Mouse (Mus musculus): ENCODE measurements around the gene Car7. TPM values are rescaled to one million over a fixed set of nuclear protein-coding genes. Genes with fewer than 3 reads are reported as not detected.
A peak's percentile ranks its signal among the peaks of the same experiment; 100 is the strongest.

The Car7 gene
- 2.2 and 2.3 TPM in 2 replicates for polyA plus RNA-seq (2016; fragmentation: Nextera tagmentation; extraction: Ambion mirVana)

DNA sequence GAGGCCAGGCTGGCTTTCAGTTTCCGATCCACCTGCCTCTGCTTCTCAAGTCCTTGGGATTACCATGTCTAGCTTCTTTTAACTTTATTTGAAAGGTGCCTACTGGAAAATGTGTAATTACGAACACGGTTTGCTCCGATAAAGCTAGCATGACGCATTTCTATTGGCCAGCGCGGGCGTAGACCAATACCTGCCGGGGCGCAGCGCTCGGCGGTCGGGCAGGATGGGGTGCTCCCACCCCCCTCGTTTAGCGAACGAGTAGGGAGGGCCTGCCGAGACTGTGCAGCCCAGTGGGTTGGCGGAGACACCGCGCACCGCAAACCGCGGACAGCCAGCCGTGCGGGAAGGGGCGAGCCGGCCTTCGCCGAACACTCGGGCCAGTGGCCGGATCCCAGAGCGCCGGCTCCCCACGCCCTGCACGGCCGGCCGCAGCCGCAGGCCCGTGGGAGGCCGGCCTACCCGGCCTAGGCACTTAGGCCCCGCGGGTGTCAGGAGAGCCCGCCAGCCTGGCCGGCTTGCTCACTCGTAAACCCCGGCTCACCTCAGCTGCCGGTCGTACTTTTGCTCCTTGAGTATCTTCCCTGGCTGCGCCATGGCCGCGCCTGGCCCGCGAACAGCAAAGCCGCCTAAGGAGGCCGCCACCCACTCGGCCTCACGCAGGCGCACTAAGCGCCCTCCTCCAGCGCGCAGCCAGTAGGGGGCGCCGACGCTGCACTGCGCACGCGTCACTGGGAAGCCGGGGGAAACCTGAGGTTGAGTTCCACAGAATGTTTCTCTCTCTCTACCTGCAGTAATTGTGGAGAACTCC lies at the start of gene Car7, which contains the start of gene Nae1:
Car7 (plus strand) TSS at position 719 of the 808 bp plus-strand sequence.
Nae1 (minus strand) TSS at position 667 of the 808 bp plus-strand sequence.
- Histone ChIP-seq H3K4me1 (peaks cover 32% of the 10 kb centered on the region), H3K36me3 (peaks cover 15% of the 10 kb centered on the region), H3K9ac (peak within 1 kb of the TSS; percentile 90), H3K27me3 (replicated peaks) (peaks cover 17% of the 10 kb centered on the region), H3K4me3 (peak within 1 kb of the TSS; percentile 93), H3K4me2 (peak within 1 kb of the TSS; percentile 78), H3K9me3 (replicated peaks) (no peaks in the 10 kb centered on the region), H3K27ac (peak within 1 kb of the TSS; percentile 78)
- 1% methylated on average over 70 of the region's 70 CpGs for WGBS (ENCODE audit: insufficient replicate concordance)
- ATAC-seq = peak; percentile 97

- H3K36me3 ChIP-seq = peaks cover 15% of the 10 kb centered on the region
- peak within 1 kb of the TSS; percentile 68 for H3K9ac ChIP-seq
- H3K27ac ChIP-seq = no peak within 1 kb of the TSS
- peak within 1 kb of the TSS; percentile 60 for H3K4me3 ChIP-seq
- 0 out of 2 replicates have a peak, but pooled peaks cover 15% of the 10 kb centered on the region for H3K27me3 ChIP-seq (replicated peaks)
- peak within 1 kb of the TSS; percentile 97 for H3K4me2 ChIP-seq
- H3K9me3 ChIP-seq (replicated peaks) = no peaks in the 10 kb centered on the region
- peak; percentile 63 for ATAC-seq
- WGBS (ENCODE audit: insufficient replicate concordance) = 5% methylated on average over 63 of the region's 64 CpGs
- H3K4me1 ChIP-seq = peaks cover 12% of the 10 kb centered on the region
Measured at GRCm38 (mm10) chr8:104509061-104510006, 25.2 kb upstream of the Car7 start, which contains the start of gene Terb1. TSS of gene Terb1 (minus strand) at chr8:104509910.

- Histone ChIP-seq H3K9me3 (replicated peaks) (no peaks in the 10 kb centered on the region), H3K9ac (no peak overlapping the region), H3K4me1 (peaks cover 12% of the 10 kb centered on the region), H3K27me3 (replicated peaks) (0 out of 2 replicates have a peak, but pooled peaks cover 15% of the 10 kb centered on the region), H3K27ac (no peak overlapping the region), H3K4me2 (peak overlapping the region; percentile 97), H3K36me3 (peaks cover 20% of the 10 kb centered on the region), H3K4me3 (no peak overlapping the region)
- no peak for ATAC-seq
- 82% methylated on average over 3 of the region's 3 CpGs for WGBS (ENCODE audit: insufficient replicate concordance)
Measured at GRCm38 (mm10) chr8:104510134-104510533, 24.4 kb upstream of the Car7 start.

GRCm38 (mm10) chr8:104517872-104518271 lies 16.6 kb upstream of the Car7 start:
- no peaks in the 10 kb centered on the region for H3K27me3 ChIP-seq (replicated peaks)
- WGBS (ENCODE audit: insufficient replicate concordance) = 74% methylated on average over 5 of the region's 5 CpGs
- no peak overlapping the region for H3K27ac ChIP-seq
- no peaks in the 10 kb centered on the region for H3K4me1 ChIP-seq
- no peaks in the 10 kb centered on the region for H3K9me3 ChIP-seq (replicated peaks)
- no peak for ATAC-seq
- H3K36me3 ChIP-seq = peaks cover 74% of the 10 kb centered on the region
- no peak overlapping the region for H3K4me2 ChIP-seq
- H3K9ac ChIP-seq = no peak overlapping the region
- no peak overlapping the region for H3K4me3 ChIP-seq

GRCm38 (mm10) chr8:104529671-104530070 lies 4.8 kb upstream of the Car7 start:
- ATAC-seq = no peak
- Histone ChIP-seq H3K9ac (no peak overlapping the region), H3K9me3 (replicated peaks) (no peaks in the 10 kb centered on the region), H3K4me3 (no peak overlapping the region), H3K36me3 (peaks cover 40% of the 10 kb centered on the region), H3K27me3 (replicated peaks) (no peaks in the 10 kb centered on the region), H3K4me1 (peaks cover 18% of the 10 kb centered on the region), H3K4me2 (no peak overlapping the region), H3K27ac (no peak overlapping the region)
- WGBS (ENCODE audit: insufficient replicate concordance) = 89% methylated on average over 6 of the region's 6 CpGs

DNA sequence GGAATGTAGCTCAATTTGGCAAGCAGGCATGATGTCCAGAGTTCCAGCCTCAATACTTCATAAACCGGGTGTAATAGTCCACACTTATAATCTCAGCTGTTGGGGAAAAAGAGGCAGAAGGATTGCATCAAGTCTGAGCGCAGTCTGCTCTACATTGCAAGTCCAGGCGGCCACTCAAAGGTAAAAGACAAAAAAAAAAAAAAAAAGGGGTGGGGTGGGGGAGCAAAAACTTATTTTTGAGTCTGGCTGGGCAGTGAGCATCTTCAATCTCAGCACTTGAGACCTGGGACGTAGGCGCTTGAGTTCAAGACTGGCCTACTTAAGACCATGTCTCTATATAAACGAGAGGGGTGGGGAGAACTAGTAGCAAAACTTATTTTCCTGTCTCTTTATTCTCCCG lies 938 bp upstream of the Car7 start:
- H3K4me1 ChIP-seq = peaks cover 32% of the 10 kb centered on the region
- H3K9me3 ChIP-seq (replicated peaks) = no peaks in the 10 kb centered on the region
- H3K9ac ChIP-seq = peak overlapping the region; percentile 90
- peak overlapping the region; percentile 78 for H3K4me2 ChIP-seq
- no peak overlapping the region for H3K27ac ChIP-seq
- peaks cover 10% of the 10 kb centered on the region for H3K27me3 ChIP-seq (replicated peaks)
- peak overlapping the region; percentile 93 for H3K4me3 ChIP-seq
- peaks cover 17% of the 10 kb centered on the region for H3K36me3 ChIP-seq
- 33% methylated on average over 7 of the region's 7 CpGs for WGBS (ENCODE audit: insufficient replicate concordance)
- no peak for ATAC-seq

DNA sequence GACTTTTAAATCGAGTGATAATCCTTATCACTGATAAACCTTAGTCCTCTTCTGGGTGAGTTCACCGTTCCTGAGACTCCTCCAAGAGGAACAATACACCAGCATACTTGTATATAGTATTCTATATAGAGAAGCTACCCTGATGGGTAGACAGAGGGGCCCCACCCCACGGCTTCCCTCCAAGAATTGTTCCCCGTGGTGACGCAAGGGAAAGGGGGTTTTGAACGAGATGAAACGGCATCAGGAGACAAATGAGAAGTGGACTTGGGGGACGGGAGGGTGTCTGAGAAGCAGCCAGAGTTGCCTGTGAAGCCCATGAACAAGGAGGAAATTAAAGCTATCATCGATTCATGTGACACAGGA lies 271 bp downstream of the Car7 start:
- H3K9me3 ChIP-seq (replicated peaks) = no peaks in the 10 kb centered on the region
- peaks cover 32% of the 10 kb centered on the region for H3K4me1 ChIP-seq
- H3K27me3 ChIP-seq (replicated peaks) = peaks cover 23% of the 10 kb centered on the region
- H3K4me2 ChIP-seq = peak overlapping the region; percentile 78
- WGBS (ENCODE audit: insufficient replicate concordance) = 5% methylated on average over 9 of the region's 9 CpGs
- H3K9ac ChIP-seq = peak overlapping the region; percentile 65
- H3K36me3 ChIP-seq = peaks cover 9% of the 10 kb centered on the region
- peak overlapping the region; percentile 93 for H3K4me3 ChIP-seq
- peak; percentile 73 for ATAC-seq
- H3K27ac ChIP-seq = no peak overlapping the region

DNA sequence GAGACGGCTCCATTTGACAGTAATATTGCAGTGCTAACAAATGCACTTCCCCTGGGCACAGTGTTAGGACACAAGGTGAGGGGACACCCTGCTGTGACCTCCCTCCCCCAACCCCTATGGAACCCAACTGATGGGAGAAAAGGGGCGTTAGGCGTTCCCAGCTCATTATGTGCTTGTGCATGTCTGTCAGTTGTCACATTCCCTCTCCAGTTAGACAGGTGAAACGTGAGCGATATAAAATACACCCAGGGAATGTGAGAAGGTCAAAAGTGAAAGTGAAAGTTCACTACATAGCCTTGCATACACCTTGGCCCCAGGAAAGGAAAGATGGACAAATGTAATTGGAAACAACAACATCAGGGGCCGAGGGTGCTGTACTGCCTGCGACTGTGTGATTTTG lies 889 bp downstream of the Car7 start:
- Histone ChIP-seq H3K27me3 (replicated peaks) (peaks cover 29% of the 10 kb centered on the region), H3K9ac (peak overlapping the region; percentile 65), H3K4me1 (peaks cover 33% of the 10 kb centered on the region), H3K27ac (no peak overlapping the region), H3K4me3 (peak overlapping the region; percentile 93), H3K4me2 (peak overlapping the region; percentile 78), H3K9me3 (replicated peaks) (no peaks in the 10 kb centered on the region), H3K36me3 (peaks cover 3% of the 10 kb centered on the region; the same call in 1 of the 2 replicates)
- ATAC-seq = no peak
- 17% methylated on average over 7 of the region's 7 CpGs for WGBS (ENCODE audit: insufficient replicate concordance)

- WGBS (ENCODE audit: insufficient replicate concordance) = 64% methylated on average over 4 of the region's 4 CpGs
- Histone ChIP-seq H3K4me3 (peak overlapping the region; percentile 93), H3K4me2 (peak overlapping the region; percentile 78)
Measured at GRCm38 (mm10) chr8:104536028-104536427, 1.5 kb downstream of the Car7 start.

GRCm38 (mm10) chr8:104538896-104539295 lies 4.4 kb downstream of the Car7 start:
- Histone ChIP-seq H3K4me3 (no peak overlapping the region), H3K9me3 (replicated peaks) (no peaks in the 10 kb centered on the region), H3K27ac (no peak overlapping the region), H3K36me3 (no peaks in the 10 kb centered on the region), H3K9ac (no peak overlapping the region), H3K27me3 (replicated peaks) (peaks cover 64% of the 10 kb centered on the region), H3K4me2 (no peak overlapping the region), H3K4me1 (peaks cover 30% of the 10 kb centered on the region)
- WGBS (ENCODE audit: insufficient replicate concordance) = 74% methylated on average over 4 of the region's 4 CpGs
- ATAC-seq = no peak

More at GRCm38 (mm10) chr8:104536028-104536427, 1.5 kb downstream of the Car7 start:
- no peak for ATAC-seq
- Histone ChIP-seq H3K36me3 (peaks cover 3% of the 10 kb centered on the region; the same call in 1 of the 2 replicates), H3K9me3 (replicated peaks) (no peaks in the 10 kb centered on the region), H3K4me1 (peaks cover 40% of the 10 kb centered on the region), H3K27ac (no peak overlapping the region), H3K9ac (peak overlapping the region; percentile 65), H3K27me3 (replicated peaks) (peaks cover 35% of the 10 kb centered on the region)

- Histone ChIP-seq H3K36me3 (no peaks in the 10 kb centered on the region), H3K9ac (no peak overlapping the region), H3K4me3 (no peak overlapping the region), H3K4me1 (peaks cover 30% of the 10 kb centered on the region), H3K27ac (no peak overlapping the region), H3K27me3 (replicated peaks) (peaks cover 71% of the 10 kb centered on the region), H3K4me2 (no peak overlapping the region), H3K9me3 (replicated peaks) (no peaks in the 10 kb centered on the region)
- 71% methylated on average over 2 of the region's 2 CpGs for WGBS (ENCODE audit: insufficient replicate concordance)
- ATAC-seq = no peak
Measured at GRCm38 (mm10) chr8:104539566-104539965, 5.1 kb downstream of the Car7 start.

Data from liver, embryonic 12.5 days (tissue).